Mouse (Mus musculus) cerebellum, adult 2 months (tissue): ENCODE data around the gene Med13. TPM values are rescaled to one million over a fixed set of nuclear protein-coding genes. Genes with fewer than 3 reads are reported as not detected.

ENCODE experiments used
- DNase-seq, 2 experiments: peaks; one replicate each; pipeline ENCODE4 v3.0.0; 2021
- H3K27ac ChIP-seq: fragments of 200-500 bp; 2 replicates; pipeline ENCODE4 v1.5.1; 2012; ENCODE audit warnings: low read length, control low read depth, inconsistent platforms; ENCODE audit not compliant: insufficient read depth
- H3K27me3 ChIP-seq: fragments of 200-500 bp; 2 replicates; pipeline ENCODE4 v1.6.1; 2012; ENCODE audit warnings: inconsistent platforms, mild to moderate bottlenecking, low read length, moderate library complexity; ENCODE audit not compliant: control insufficient read depth, insufficient read depth
- H3K4me1 ChIP-seq: fragments of 200-500 bp; 2 replicates; pipeline ENCODE4 v1.6.1; 2011; ENCODE audit warnings: low read length; ENCODE audit not compliant: control insufficient read depth, insufficient read depth
- H3K4me3 ChIP-seq: fragments of 200-500 bp; replicated peaks from 2 replicates; pipeline ENCODE3; 2011; ENCODE audit warnings: mild to moderate bottlenecking, low read depth, low read length, control low read depth; ENCODE audit not compliant: insufficient read depth
- CTCF ChIP-seq: fragments of 200-500 bp; IDR thresholded peaks from 2 replicates; pipeline ENCODE4 v1.5.1; 2011; ENCODE audit warnings: low read depth, mild to moderate bottlenecking, control low read depth, low read length, moderate library complexity, borderline replicate concordance; ENCODE audit not compliant: insufficient read depth
- POLR2A ChIP-seq: fragments of 200-500 bp; IDR thresholded peaks from 2 replicates; pipeline ENCODE4 v1.6.1; 2011; ENCODE audit warnings: low read length, control low read depth, borderline replicate concordance; ENCODE audit not compliant: insufficient read depth
- WGBS: fragments of 180-500 bp; shearing (Covaris S2); methylation state at CpG from one replicate; pipeline ENCODE4 v1.1.7; 2018; 5-methylcytosine and 5-hydroxymethylcytosine counted together
- polyA plus RNA-seq: library from polyadenylated mRNA; depleted of rRNA; stranded (reverse); fragments of >200 nt; gene quantifications from 2 replicates; pipeline ENCODE4 v1.2.3, GENCODE M21; 2012

Gene Med13
- polyA plus RNA-seq, 1 experiment = 21.4 TPM

DNA sequence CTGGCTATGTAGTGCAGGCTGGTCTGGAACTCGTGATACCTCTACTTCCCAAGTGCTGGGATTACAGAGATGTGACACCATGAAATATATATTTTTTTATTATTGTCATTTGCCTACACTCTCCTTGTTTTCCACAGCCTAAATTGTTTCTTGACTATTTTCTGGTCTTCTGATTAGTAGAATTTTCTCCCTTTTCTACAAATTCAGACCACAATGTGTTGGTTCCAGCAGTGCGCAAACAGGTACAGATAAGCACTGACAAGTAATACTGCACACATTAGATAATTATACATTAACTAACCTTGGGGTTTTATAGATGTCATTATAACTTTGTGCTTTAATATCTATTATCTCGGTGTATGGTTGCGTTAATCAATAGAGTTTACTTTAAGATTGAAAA is 37.7 kb upstream of the Med13 start:
- TF ChIP-seq POLR2A = no peak
- no peak for TF ChIP-seq CTCF
- Histone ChIP-seq H3K27me3 (no peaks in the 10 kb centered on the region), H3K4me3 (no peak overlapping the region), H3K27ac (no peak overlapping the region), H3K4me1 (peaks cover 5% of the 10 kb centered on the region; the same call in 1 of the 2 replicates)
- WGBS = 96% methylated on average over 4 of the region's 4 CpGs
- DNase-seq = no peak

DNA sequence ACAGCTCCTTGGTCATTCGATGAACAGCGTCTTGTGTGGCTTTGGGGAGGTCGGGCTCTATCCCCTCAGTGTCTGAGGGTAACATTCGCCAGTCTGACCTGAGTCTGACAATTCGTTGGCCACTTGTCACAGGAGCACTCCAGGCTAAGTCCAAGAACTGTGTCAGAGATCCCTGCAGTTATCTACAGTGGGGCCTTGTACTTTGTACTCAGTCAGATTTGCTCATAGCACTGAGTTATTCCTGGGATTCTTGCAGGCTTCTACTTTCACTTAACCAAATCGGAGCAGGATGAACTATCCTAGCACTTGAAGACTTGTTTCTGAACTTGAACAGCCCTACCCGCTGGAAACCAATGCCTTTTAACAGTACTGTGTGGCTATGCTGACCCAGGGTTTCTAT is 34.3 kb upstream of the Med13 start:
- TF ChIP-seq CTCF (no peak), POLR2A (no peak)
- no peak overlapping the region for H3K4me3 ChIP-seq
- no peaks in the 10 kb centered on the region for H3K27me3 ChIP-seq
- no peak overlapping the region for H3K27ac ChIP-seq
- peaks cover 5% of the 10 kb centered on the region; the same call in 1 of the 2 replicates for H3K4me1 ChIP-seq
- no peak for DNase-seq
- WGBS = 90% methylated on average over 7 of the region's 7 CpGs

DNA sequence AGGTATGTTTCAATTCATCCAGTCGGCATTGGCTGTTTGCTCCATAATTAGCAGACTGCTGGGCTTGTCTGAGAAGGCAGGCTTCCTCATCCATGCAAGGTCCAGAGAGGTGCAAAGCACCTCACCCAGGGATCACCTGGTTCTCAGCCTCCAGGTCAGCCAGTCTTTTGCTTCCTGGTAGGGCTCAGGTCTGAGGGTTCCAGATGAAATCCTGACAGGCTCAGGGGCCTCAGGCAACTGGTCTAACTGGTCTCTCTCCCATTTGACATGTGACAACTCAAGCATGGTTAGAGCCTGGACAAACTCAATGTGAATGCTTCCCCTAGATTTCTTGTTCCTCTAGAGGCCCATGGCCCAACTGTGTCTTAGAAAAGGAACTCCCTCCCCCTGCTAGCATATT is 32.9 kb upstream of the Med13 start:
- no peak overlapping the region for H3K27ac ChIP-seq
- H3K4me1 ChIP-seq = no peaks in the 10 kb centered on the region; the same call in 1 of the 2 replicates
- no peak for DNase-seq
- no peaks in the 10 kb centered on the region for H3K27me3 ChIP-seq
- no peak for TF ChIP-seq CTCF
- no peak for TF ChIP-seq POLR2A
- H3K4me3 ChIP-seq = no peak overlapping the region
- 41% methylated on average over 1 of the region's 1 CpGs for WGBS

- TF ChIP-seq CTCF = no peak
- no peak for TF ChIP-seq POLR2A
- WGBS = 87% methylated on average over 4 of the region's 4 CpGs
These were observed 32.1 kb upstream of the Med13 start for GRCm38 (mm10) chr11:86389506-86389905.

DNA sequence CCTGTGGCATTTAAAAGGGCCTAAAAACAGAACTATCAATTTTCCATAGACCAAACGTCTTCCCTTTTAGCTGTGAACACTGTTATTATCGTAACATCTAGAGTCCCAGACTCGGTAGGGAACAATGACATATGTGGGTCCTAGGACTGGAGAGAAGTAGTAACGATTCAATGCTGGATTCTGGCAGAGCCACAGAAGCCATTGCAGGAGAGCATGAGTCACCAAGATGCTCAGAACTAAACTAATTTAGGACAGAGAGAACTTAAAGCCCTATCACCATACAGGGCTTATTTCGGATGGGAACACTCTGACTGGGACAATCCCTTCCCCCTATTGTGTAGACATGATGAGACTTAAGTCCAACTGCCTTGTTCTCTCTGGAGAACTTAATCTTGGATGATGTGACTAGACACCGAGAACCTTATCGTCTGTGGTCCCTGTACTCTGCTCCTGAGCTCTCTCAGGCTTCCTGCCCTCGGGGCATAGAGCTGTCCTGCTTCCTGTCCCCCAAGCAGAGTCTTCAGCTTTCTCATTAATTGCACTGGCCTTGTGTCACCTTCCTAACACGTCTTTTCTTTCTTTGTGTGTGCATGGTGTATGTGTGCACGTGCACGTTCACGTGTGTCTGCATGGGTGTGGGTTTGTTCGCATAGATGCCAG is 31.5 kb upstream of the Med13 start:
- no peak for DNase-seq
- no peak overlapping the region for H3K4me3 ChIP-seq
- no peaks in the 10 kb centered on the region for H3K4me1 ChIP-seq
- H3K27me3 ChIP-seq = no peaks in the 10 kb centered on the region
- no peak overlapping the region for H3K27ac ChIP-seq
- no peak for TF ChIP-seq POLR2A
- 80% methylated on average over 13 of the region's 13 CpGs for WGBS

More at GRCm38 (mm10) chr11:86389506-86389905, 32.1 kb upstream of the Med13 start:
- Histone ChIP-seq H3K4me1 (no peaks in the 10 kb centered on the region), H3K27me3 (no peaks in the 10 kb centered on the region), H3K27ac (no peak overlapping the region), H3K4me3 (no peak overlapping the region)
- DNase-seq = no peak

DNA sequence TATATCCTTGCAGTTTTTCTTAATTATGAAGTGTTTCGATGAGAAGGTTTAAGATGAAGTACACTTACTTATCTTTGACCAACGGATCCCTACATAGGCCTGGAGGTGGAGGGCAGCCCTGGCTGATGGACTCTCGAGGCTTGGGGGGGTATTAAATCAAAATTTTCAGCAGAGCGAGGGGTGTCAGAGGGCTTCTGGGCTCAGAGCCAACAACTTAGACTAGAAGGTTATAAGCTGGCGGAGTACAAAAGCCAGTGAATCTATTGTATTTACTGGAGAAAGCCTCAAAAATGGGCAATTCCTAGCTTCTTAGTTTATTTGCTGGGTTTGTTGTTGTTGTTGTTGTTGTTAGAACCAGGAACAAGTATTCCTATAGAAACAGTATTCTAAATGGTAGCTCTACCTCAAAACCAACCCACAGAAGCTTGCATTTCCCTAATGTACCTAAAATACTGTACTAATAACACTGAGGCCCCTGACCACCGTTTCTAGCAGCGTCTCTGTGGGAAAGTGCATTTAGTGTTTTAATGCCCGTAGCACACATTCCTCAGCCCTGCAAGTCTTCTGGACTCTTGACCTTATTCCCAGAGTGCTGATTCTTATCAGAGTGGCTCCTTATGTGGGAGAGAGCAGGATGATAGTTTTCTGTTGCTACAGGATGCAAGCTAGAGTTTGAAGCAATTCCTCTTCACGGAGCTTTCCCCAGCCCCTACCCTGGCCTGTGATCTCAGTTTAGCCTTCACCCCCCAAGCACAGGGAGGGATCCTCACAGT is 29.9 kb upstream of the Med13 start:
- DNase-seq = no peak
- 63% methylated on average over 9 of the region's 9 CpGs for WGBS
- Histone ChIP-seq H3K27ac (no peak overlapping the region), H3K27me3 (no peaks in the 10 kb centered on the region), H3K4me3 (no peak overlapping the region), H3K4me1 (no peaks in the 10 kb centered on the region)
- TF ChIP-seq POLR2A (no peak), CTCF (no peak)

DNA sequence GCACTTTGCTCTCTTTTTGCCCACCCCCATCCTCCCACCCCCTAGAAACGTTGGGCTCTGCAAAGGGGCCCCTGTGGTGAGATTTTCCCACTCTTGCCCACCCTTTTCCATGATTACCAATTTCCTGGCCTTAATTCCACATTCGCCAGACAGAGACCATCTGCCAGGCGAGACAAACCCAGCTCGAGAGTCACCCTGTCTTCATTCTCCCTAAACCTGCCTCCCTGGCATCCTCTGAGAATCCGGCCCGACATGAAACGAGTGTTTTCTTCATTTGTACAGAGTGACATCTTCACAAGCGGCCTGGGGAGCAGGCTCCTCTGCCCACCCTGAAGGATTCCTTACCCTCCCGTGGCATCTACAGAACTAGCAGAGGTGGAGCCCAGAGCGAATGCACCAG is 29.2 kb upstream of the Med13 start:
- DNase-seq = peak in 1 of 2 experiments; percentile 11
- WGBS = 14% methylated on average over 10 of the region's 10 CpGs
- TF ChIP-seq POLR2A = no peak
- no peak for TF ChIP-seq CTCF
- Histone ChIP-seq H3K4me1 (no peaks in the 10 kb centered on the region), H3K27me3 (no peaks in the 10 kb centered on the region), H3K4me3 (no peak overlapping the region), H3K27ac (no peak overlapping the region)
